Mouse (Mus musculus) CH12.LX (cell line): ENCODE measurements around the gene Cd7. TPM values are rescaled to one million over a fixed set of nuclear protein-coding genes. Genes with fewer than 3 reads are reported as not detected.

Experiments used
- DNase-seq: peaks from one replicate; pipeline ENCODE4 v3.0.0-alpha.2; 2013; ENCODE audit errors: extremely low read depth
- H3K27ac ChIP-seq: 2 replicates; pipeline ENCODE4 v1.5.1; 2012; ENCODE audit warnings: low read depth, mild to moderate bottlenecking, control low read depth, moderate library complexity; ENCODE audit not compliant: insufficient read depth
- H3K27me3 ChIP-seq: replicated peaks from 2 replicates; pipeline ENCODE3; 2012; ENCODE audit warnings: inconsistent platforms
- H3K36me3 ChIP-seq, 2 experiments: replicated peaks in 1 of 2; 2 replicates each; pipeline versions ENCODE3 to v1.6.1; 2012; ENCODE audit warnings: inconsistent platforms in 1 of 2, low read length in 1 of 2, mild to moderate bottlenecking in 1 of 2, mixed read lengths in 1 of 2, moderate library complexity in 1 of 2; ENCODE audit not compliant: control insufficient read depth in 1 of 2, insufficient read depth in 1 of 2
- H3K4me1 ChIP-seq, 2 experiments: 2 replicates each; pipeline ENCODE4 v1.6.1; 2012; ENCODE audit warnings: inconsistent platforms in 1 of 2, moderate library complexity in 1 of 2; ENCODE audit not compliant: insufficient read depth in 2 of 2, control insufficient read depth in 1 of 2
- H3K4me2 ChIP-seq: 2 replicates; pipeline ENCODE4 v1.6.1; 2012; ENCODE audit warnings: low read depth, mild to moderate bottlenecking, control low read depth; ENCODE audit not compliant: poor library complexity, insufficient read depth, severe bottlenecking
- H3K4me3 ChIP-seq, 3 experiments: fragments of 150-350 bp in 1 of 3; sonication (generic) in 1 of 3; replicated peaks in 1 of 3; 2 replicates each; pipeline versions ENCODE3 to v1.5.1; 2011 to 2012; ENCODE audit warnings: low read depth in 2 of 3, low read length in 2 of 3, mild to moderate bottlenecking in 2 of 3, moderate library complexity in 2 of 3, control low read depth in 1 of 3, improper control_type of control experiment in 1 of 3, inconsistent platforms in 1 of 3, mixed read lengths in 1 of 3; ENCODE audit not compliant: poor library complexity in 1 of 3
- H3K79me2 ChIP-seq: replicated peaks from 2 replicates; pipeline ENCODE4 v1.6.1; 2012; ENCODE audit warnings: mild to moderate bottlenecking, moderate library complexity; ENCODE audit not compliant: control insufficient read depth, poor library complexity, insufficient read depth, severe bottlenecking; ENCODE audit errors: extremely low read depth
- H3K9ac ChIP-seq: 2 replicates; pipeline ENCODE4 v1.6.1; 2012; ENCODE audit warnings: low read depth, mild to moderate bottlenecking, control low read depth, moderate library complexity; ENCODE audit not compliant: insufficient read depth
- H3K9me3 ChIP-seq: replicated peaks from 2 replicates; pipeline ENCODE3; 2012; ENCODE audit warnings: low read length, inconsistent platforms, mixed read lengths
- BHLHE40 ChIP-seq: IDR thresholded peaks from 2 replicates; pipeline ENCODE4 v1.6.1; 2011; ENCODE audit warnings: mild to moderate bottlenecking, low read depth, low read length, improper control_type of control experiment
- CHD1 ChIP-seq: IDR thresholded peaks from 2 replicates; pipeline ENCODE4 v1.6.1; 2012; ENCODE audit warnings: low read depth, low read length, improper control_type of control experiment, inconsistent platforms
- EP300 ChIP-seq: IDR thresholded peaks from 2 replicates; pipeline ENCODE4 v1.6.1; 2011; ENCODE audit warnings: low read length, improper control_type of control experiment
- IRF4 ChIP-seq: IDR thresholded peaks from 2 replicates; pipeline ENCODE4 v1.6.1; 2014; ENCODE audit warnings: low read depth, mild to moderate bottlenecking, inconsistent platforms, low read length, improper control_type of control experiment
- JUN ChIP-seq: IDR thresholded peaks from 2 replicates; pipeline ENCODE4 v1.6.1; 2011; ENCODE audit warnings: low read depth, mild to moderate bottlenecking, low read length, improper control_type of control experiment, moderate library complexity; ENCODE audit not compliant: insufficient read depth
- JUND ChIP-seq: conservative IDR thresholded peaks from 2 replicates; pipeline ENCODE4 v1.6.1; 2011; ENCODE audit warnings: low read depth, low read length, improper control_type of control experiment
- MAFK ChIP-seq: IDR thresholded peaks from 2 replicates; pipeline ENCODE4 v1.6.1; 2011; ENCODE audit warnings: low read length, improper control_type of control experiment; ENCODE audit not compliant: insufficient replicate concordance
- MAX ChIP-seq: IDR thresholded peaks from 2 replicates; pipeline ENCODE4 v1.6.1; 2011; ENCODE audit warnings: low read length, improper control_type of control experiment
- MEF2A ChIP-seq: IDR thresholded peaks from 2 replicates; pipeline ENCODE4 v1.6.1; 2014; ENCODE audit warnings: low read depth, mild to moderate bottlenecking, inconsistent platforms, low read length, improper control_type of control experiment, borderline replicate concordance
- MXI1 ChIP-seq: IDR thresholded peaks from 2 replicates; pipeline ENCODE4 v1.6.1; 2011; ENCODE audit warnings: mild to moderate bottlenecking, low read depth, low read length, improper control_type of control experiment
- MYC ChIP-seq: IDR thresholded peaks from 2 replicates; pipeline ENCODE4 v1.6.1; 2011; ENCODE audit warnings: low read depth, mild to moderate bottlenecking, improper control_type of control experiment, low read length
- POLR2A ChIP-seq: IDR thresholded peaks from 2 replicates; pipeline ENCODE4 v1.6.1; 2011; ENCODE audit warnings: low read depth, mild to moderate bottlenecking, improper control_type of control experiment, low read length
- POLR2AphosphoS2 ChIP-seq: IDR thresholded peaks from 2 replicates; pipeline ENCODE4 v1.6.1; 2011; ENCODE audit warnings: low read depth, low read length, improper control_type of control experiment
- RAD21 ChIP-seq: IDR thresholded peaks from 2 replicates; pipeline ENCODE4 v1.6.1; 2011; ENCODE audit warnings: low read depth, mild to moderate bottlenecking, low read length, improper control_type of control experiment, moderate library complexity
- SIN3A ChIP-seq: IDR thresholded peaks from 2 replicates; pipeline ENCODE4 v1.6.1; 2012; ENCODE audit warnings: low read length, improper control_type of control experiment, inconsistent platforms
- SMC3 ChIP-seq: IDR thresholded peaks from 2 replicates; pipeline ENCODE4 v1.6.1; 2011; ENCODE audit warnings: low read depth, low read length, improper control_type of control experiment
- USF1 ChIP-seq: IDR thresholded peaks from 2 replicates; pipeline ENCODE4 v1.6.1; 2014; ENCODE audit warnings: low read depth, mild to moderate bottlenecking, inconsistent platforms, low read length, improper control_type of control experiment
- ZKSCAN1 ChIP-seq: IDR thresholded peaks from 2 replicates; pipeline ENCODE4 v1.6.1; 2012; ENCODE audit warnings: low read depth, inconsistent platforms, low read length, improper control_type of control experiment, borderline replicate concordance
- ZMIZ1 ChIP-seq: IDR thresholded peaks from 2 replicates; pipeline ENCODE4 v1.6.1; 2012; ENCODE audit warnings: low read depth, mild to moderate bottlenecking, inconsistent platforms, low read length, improper control_type of control experiment
- ZNF384 ChIP-seq: IDR thresholded peaks from 2 replicates; pipeline ENCODE4 v1.6.1; 2012; ENCODE audit warnings: low read depth, low read length, improper control_type of control experiment, inconsistent platforms
- dilution Hi-C: fragments of 300-500 bp; cut with MboI; formaldehyde crosslinking; loops from 2 replicates; pipeline ENCODE4 v1.14.3; 2020; ENCODE audit warnings: low sequenced_read_pairs; ENCODE audit not compliant: extremely low pct_unique_long_range_greater_than_20kb, extremely low pct_ligation_motif_present
- in situ Hi-C: fragments of 300-500 bp; cut with MboI; formaldehyde crosslinking; loops from 3 replicates; pipeline ENCODE4 v1.14.3; 2019; ENCODE audit warnings: low sequenced_read_pairs, low pct_ligation_motif_present, low pct_unique_long_range_greater_than_20kb, mixed read lengths
- polyA plus RNA-seq: library from polyadenylated mRNA; unstranded; fragments of >175 nt; gene quantifications from 2 replicates; pipeline ENCODE4 v1.2.1, GENCODE M21; 2012; ENCODE audit warnings: low read depth; ENCODE audit not compliant: insufficient read length
- total RNA-seq, 2 experiments: library from RNA; depleted of rRNA; stranded (reverse); fragments of 300-350 nt in 1 of 2; fragments of >200 nt in 1 of 2; gene quantifications; 2 replicates each; pipeline ENCODE4 v1.2.3; 2012 to 2014

Gene Cd7
- total and polyA plus RNA-seq, 3 experiments: 0.82 to 2.7 (median 1.0) TPM

DNA sequence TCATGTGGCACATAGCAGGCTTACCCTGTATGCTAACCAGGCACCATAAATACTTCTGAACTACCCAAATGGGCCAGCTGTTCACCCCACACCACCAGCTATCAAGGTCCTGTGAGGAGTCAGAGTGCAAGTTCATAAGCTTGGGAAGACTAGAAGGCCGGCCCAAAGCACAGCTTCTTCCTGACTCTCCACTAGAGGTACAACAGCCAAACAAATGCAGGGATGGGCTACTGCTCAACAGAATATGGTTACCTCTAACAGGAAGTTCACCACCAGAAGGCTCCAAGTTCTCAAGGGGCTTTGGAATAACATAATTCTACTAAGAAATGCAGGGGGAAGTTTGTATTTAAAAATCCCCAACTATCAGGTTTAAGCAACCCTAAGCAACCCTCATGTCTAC is 49.7 kb downstream of the Cd7 start:
- peaks cover 24 to 60% of the 10 kb centered on the region in 2 experiments for H3K36me3 ChIP-seq
- no peak for DNase-seq

DNA sequence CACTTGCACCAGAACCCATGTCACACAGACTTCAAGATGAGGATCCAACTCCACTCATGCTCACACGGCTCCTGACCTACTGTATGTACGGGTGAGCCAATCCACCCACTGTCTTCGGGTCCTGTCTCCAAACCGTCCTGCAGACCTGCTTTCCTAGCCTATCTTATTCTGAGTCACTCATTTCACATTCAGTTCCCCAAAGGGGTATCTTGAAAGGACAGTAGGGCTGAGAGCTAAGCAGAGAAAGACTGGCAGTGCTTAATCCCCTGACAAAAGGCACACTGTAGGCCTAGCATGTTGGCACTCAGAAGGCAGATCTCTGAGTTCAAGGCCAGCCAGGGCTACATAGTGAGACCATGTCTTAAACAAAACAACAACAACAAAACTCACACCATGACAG is 50.8 kb downstream of the Cd7 start:
- H3K4me2 ChIP-seq: peak overlapping the region; percentile 91
- dilution Hi-C loops: no loop called here
- H3K79me2 ChIP-seq: peaks cover 74% of the 10 kb centered on the region
- no peak overlapping the region for H3K9ac ChIP-seq
- peaks cover 22 to 48% of the 10 kb centered on the region in 2 experiments for H3K4me1 ChIP-seq
- DNase-seq: peak; percentile 38
- peak overlapping the region in 1 of 3 experiments; percentile 13 for H3K4me3 ChIP-seq
- peaks cover 34 to 63% of the 10 kb centered on the region in 2 experiments for H3K36me3 ChIP-seq
- H3K27me3 ChIP-seq: no peaks in the 10 kb centered on the region
- H3K27ac ChIP-seq: no peak overlapping the region
- in situ Hi-C loops: loop anchor here (5.0 kb wide), 1 partner anchor 41 kb away; the partner anchor contains the start of gene Slc16a3
- TF ChIP-seq MAX: no peak
- TF ChIP-seq MXI1: peak; percentile 51; the same call in 1 of the 2 replicates
- peak; percentile 47; the same call in 1 of the 2 replicates for TF ChIP-seq IRF4
- peak; percentile 28; the same call in 1 of the 2 replicates for TF ChIP-seq EP300
- H3K9me3 ChIP-seq: no peaks in the 10 kb centered on the region

More for the DNA sequence above, 49.7 kb downstream of the Cd7 start:
- Histone ChIP-seq H3K4me1 (peaks cover 22 to 48% of the 10 kb centered on the region in 2 experiments), H3K27me3 (no peaks in the 10 kb centered on the region), H3K27ac (no peak overlapping the region), H3K9me3 (no peaks in the 10 kb centered on the region), H3K9ac (peak overlapping the region; percentile 100), H3K4me2 (peak overlapping the region; percentile 91), H3K79me2 (peaks cover 63% of the 10 kb centered on the region), H3K4me3 (peak overlapping the region; percentile 77 to 95 (median 93))
- in situ Hi-C loops (loop anchor here (5.0 kb wide), 1 partner anchor 42 kb away; the partner anchor contains the start of gene Slc16a3), dilution Hi-C loops (no loop called here)
- TF ChIP-seq USF1 (no peak), ZMIZ1 (no peak), ZNF384 (no peak), SMC3 (no peak), ZKSCAN1 (no peak)

DNA sequence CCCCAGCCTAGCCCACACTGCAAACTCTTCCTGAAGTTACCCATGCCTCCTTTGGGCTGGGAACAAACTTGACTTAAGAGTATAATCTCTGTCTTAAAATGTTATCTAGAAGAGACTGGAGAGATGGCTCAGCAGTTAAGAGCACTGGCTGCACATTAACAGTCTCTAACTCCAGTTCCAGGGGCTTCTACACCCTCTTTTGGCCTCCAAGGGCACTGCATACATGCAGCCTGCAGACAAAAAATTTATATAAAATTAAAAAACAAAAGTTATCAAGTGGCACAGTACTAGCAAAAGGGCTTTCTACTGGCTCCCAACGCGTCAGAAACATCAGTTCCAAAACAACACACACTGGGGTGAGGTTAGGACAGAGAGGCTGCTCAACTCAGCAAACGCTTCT is 51.6 kb downstream of the Cd7 start:
- Histone ChIP-seq H3K79me2 (peaks cover 82% of the 10 kb centered on the region), H3K36me3 (peaks cover 42 to 64% of the 10 kb centered on the region in 2 experiments), H3K9ac (no peak overlapping the region), H3K4me1 (peaks cover 22 to 50% of the 10 kb centered on the region in 2 experiments), H3K9me3 (no peaks in the 10 kb centered on the region), H3K4me2 (no peak overlapping the region), H3K4me3 (no peak overlapping the region), H3K27me3 (no peaks in the 10 kb centered on the region), H3K27ac (no peak overlapping the region)
- no peak for DNase-seq
- dilution Hi-C loops (no loop called here), in situ Hi-C loops (loop anchor here (5.0 kb wide), 1 partner anchor 40 kb away; the partner anchor contains the start of gene Slc16a3)
- TF ChIP-seq CHD1: no peak
- TF ChIP-seq MEF2A: no peak
- TF ChIP-seq RAD21: no peak
- TF ChIP-seq BHLHE40: no peak
- TF ChIP-seq SIN3A: no peak
- TF ChIP-seq ZNF384: no peak
- no peak for TF ChIP-seq POLR2AphosphoS2
- no peak for TF ChIP-seq MYC
- TF ChIP-seq JUND: no peak
- no peak for TF ChIP-seq JUN
- no peak for TF ChIP-seq POLR2A
- no peak for TF ChIP-seq MAFK
